Mouse (Mus musculus) MEL (cell line): ENCODE measurements at regions not wholly inside any gene's neighbourhood (a gene's known extent, or its start where the extent isn't known, plus 50 kb on each side); places are given as distances from the start of the nearest gene placed in this dataset.
A peak's percentile ranks its signal among the peaks of the same experiment; 100 is the strongest.

ENCODE experiments used
- CTCF ChIP-seq, 3 experiments: IDR thresholded peaks in 2 of 3; conservative IDR thresholded peaks in 1 of 3; 2 replicates each; pipeline ENCODE4 v1.5.1; 2011 to 2012; ENCODE audit warnings: low read length in 3 of 3, low read depth in 2 of 3, mild to moderate bottlenecking in 2 of 3, improper control_type of control experiment in 1 of 3, inconsistent platforms in 1 of 3, mixed read lengths in 1 of 3, moderate library complexity in 1 of 3; ENCODE audit not compliant: control insufficient read depth in 1 of 3, insufficient read depth in 1 of 3, poor library complexity in 1 of 3, severe bottlenecking in 1 of 3
- GATA1 ChIP-seq: IDR thresholded peaks from 2 replicates; pipeline ENCODE4 v1.6.1; 2011; ENCODE audit warnings: low read depth, low read length, improper control_type of control experiment
- HCFC1 ChIP-seq: IDR thresholded peaks from 2 replicates; pipeline ENCODE4 v1.6.1; 2012; ENCODE audit warnings: low read depth, mild to moderate bottlenecking, inconsistent platforms, low read length, improper control_type of control experiment, moderate library complexity
- POLR2A ChIP-seq, 2 experiments: IDR thresholded peaks; 2 replicates each; pipeline ENCODE4 v1.6.1; 2011 to 2012; ENCODE audit warnings: low read length in 2 of 2, mild to moderate bottlenecking in 2 of 2, control low read depth in 1 of 2, improper control_type of control experiment in 1 of 2, low read depth in 1 of 2, moderate library complexity in 1 of 2; ENCODE audit not compliant: control insufficient read depth in 1 of 2, insufficient read depth in 1 of 2, poor library complexity in 1 of 2
- SIN3A ChIP-seq: IDR thresholded peaks from 2 replicates; pipeline ENCODE4 v1.6.1; 2012; ENCODE audit warnings: low read length, improper control_type of control experiment, inconsistent platforms
- TAL1 ChIP-seq: IDR thresholded peaks from 2 replicates; pipeline ENCODE4 v1.6.1; 2012; ENCODE audit warnings: mild to moderate bottlenecking, inconsistent platforms, low read length, moderate library complexity, mixed read lengths
- TCF12 ChIP-seq: IDR thresholded peaks from 2 replicates; pipeline ENCODE4 v1.6.1; 2014; ENCODE audit warnings: low read depth, mild to moderate bottlenecking, inconsistent platforms, low read length, improper control_type of control experiment, moderate library complexity
- ZKSCAN1 ChIP-seq: IDR thresholded peaks from 2 replicates; pipeline ENCODE4 v1.6.1; 2012; ENCODE audit warnings: low read depth, mild to moderate bottlenecking, inconsistent platforms, low read length, improper control_type of control experiment, moderate library complexity
- ZNF384 ChIP-seq: IDR thresholded peaks from 2 replicates; pipeline ENCODE4 v1.6.1; 2012; ENCODE audit warnings: low read depth, mild to moderate bottlenecking, inconsistent platforms, low read length, improper control_type of control experiment

- TF ChIP-seq POLR2A (IDR thresholded peaks at IDR 0.05; ENCODE audit: control insufficient read depth in 1 of 2, insufficient read depth in 1 of 2, low read depth in 1 of 2, low read length in 2 of 2, poor library complexity in 1 of 2) (no peak), HCFC1 (no peak), TCF12 (no peak), CTCF (IDR thresholded peaks at IDR 0.05 in 2 of 3, conservative IDR thresholded peaks at IDR 0.05 in 1 of 3; ENCODE audit: control insufficient read depth in 1 of 3, insufficient read depth in 1 of 3, low read depth in 2 of 3, low read length in 3 of 3, poor library complexity in 1 of 3, severe bottlenecking in 1 of 3) (peak; percentile 43 to 64 (median 50)), GATA1 (no peak), SIN3A (no peak), ZKSCAN1 (no peak), ZNF384 (no peak), TAL1 (no peak)
Observed at GRCm38 (mm10) chr11:45736561-45736960, 115.3 kb upstream of the Clint1 start.
